Mouse (Mus musculus): ENCODE measurements at regions not wholly inside any gene's neighbourhood (a gene's known extent, or its start where the extent isn't known, plus 50 kb on each side); places are given as distances from the start of the nearest gene placed in this dataset.

- TF ChIP-seq CTCF (IDR thresholded peaks at IDR 0.05; ENCODE audit: low read depth, low read length) (no peak), POLR2A (IDR thresholded peaks at IDR 0.05; ENCODE audit: borderline replicate concordance, low read depth, low read length) (no peak)
Observed at GRCm38 (mm10) chr2:137821344-137821916, 434.9 kb upstream of the Btbd3 start.
